Mouse (Mus musculus) intestine, embryonic 14.5 days (tissue): Measurements from ENCODE around the gene Ccdc54. TPM values are rescaled to one million over a fixed set of nuclear protein-coding genes. Genes with fewer than 3 reads are reported as not detected.

ENCODE experiments used
- ATAC-seq: fragments of 200-750 bp; cut with Nextera tagmentation; replicated peaks from 2 replicates; pipeline ENCODE4 v1.8.0; 2017; ENCODE audit warnings: low read depth, moderate number of reproducible peaks, moderate TSS enrichment, moderate library complexity; ENCODE audit not compliant: low FRiP score, low TSS enrichment
- DNase-seq: peaks from one replicate; pipeline ENCODE4 v3.0.0-alpha.2; 2018; ENCODE audit warnings: low spot score
- H3K27ac ChIP-seq: fragments of 300-500 bp; sonication (generic); 2 replicates; pipeline ENCODE4 v1.5.1; 2014; ENCODE audit warnings: low read depth, mild to moderate bottlenecking, control low read depth
- H3K27me3 ChIP-seq: fragments of 300-500 bp; sonication (generic); replicated peaks from 2 replicates; pipeline ENCODE4 v1.6.1; 2014; ENCODE audit warnings: low read length, control low read depth; ENCODE audit not compliant: control insufficient read depth, insufficient read depth
- H3K36me3 ChIP-seq: fragments of 300-500 bp; sonication (generic); 2 replicates; pipeline ENCODE4 v1.6.1; 2014; ENCODE audit warnings: low read length, control low read depth; ENCODE audit not compliant: control insufficient read depth, insufficient read depth
- H3K4me1 ChIP-seq: fragments of 300-500 bp; sonication (generic); replicated peaks from 2 replicates; pipeline ENCODE4 v1.6.1; 2014; ENCODE audit warnings: low read length, control low read depth, mixed read lengths; ENCODE audit not compliant: control insufficient read depth, insufficient read depth
- H3K4me2 ChIP-seq: fragments of 300-500 bp; sonication (generic); 2 replicates; pipeline ENCODE4 v1.6.1; 2014; ENCODE audit warnings: low read length
- H3K4me3 ChIP-seq: fragments of 300-500 bp; sonication (generic); 2 replicates; pipeline ENCODE4 v1.5.1; 2014; ENCODE audit warnings: low read depth, low read length, control low read depth, mixed read lengths
- H3K9ac ChIP-seq: fragments of 300-500 bp; sonication (generic); 2 replicates; pipeline ENCODE4 v1.6.1; 2014; ENCODE audit warnings: mild to moderate bottlenecking, low read length
- H3K9me3 ChIP-seq: fragments of 300-500 bp; sonication (generic); 2 replicates; pipeline ENCODE4 v1.6.1; 2016; ENCODE audit warnings: low read length, control low read depth; ENCODE audit not compliant: control insufficient read depth
- WGBS: fragments of 180-500 bp; shearing (Covaris S2); extraction: QIAGEN DNeasy Blood & Tissue Kit; methylation state at CpG from one replicate; pipeline ENCODE4 v1.1.7; 2014; 5-methylcytosine and 5-hydroxymethylcytosine counted together
- polyA plus RNA-seq: library from polyadenylated mRNA; unstranded; fragments of >200 nt; fragmentation: Nextera tagmentation; extraction: Ambion mirVana; gene quantifications from 2 replicates; pipeline ENCODE4 v1.2.1, GENCODE M21; 2014

Ccdc54 gene
- polyA plus RNA-seq, 1 experiment from 2014 or later, result not detected

- no peak for ATAC-seq
- no peak overlapping the region for H3K4me2 ChIP-seq
- 24% methylated on average over 6 of the region's 6 CpGs for WGBS
These were observed 5.7 kb upstream of the Ccdc54 start for GRCm38 (mm10) chr16:50596679-50597078.

GRCm38 (mm10) chr16:50596171-50596570 lies 5.2 kb upstream of the Ccdc54 start:
- Histone ChIP-seq H3K4me1 (no peaks in the 10 kb centered on the region; the same call in 1 of the 2 replicates), H3K36me3 (no peaks in the 10 kb centered on the region), H3K27ac (no peak overlapping the region), H3K27me3 (no peaks in the 10 kb centered on the region), H3K9me3 (no peaks in the 10 kb centered on the region), H3K9ac (no peak overlapping the region), H3K4me3 (no peak overlapping the region), H3K4me2 (no peak overlapping the region)
- ATAC-seq (no peak), DNase-seq (no peak)
- WGBS, result 38% methylated on average over 4 of the region's 4 CpGs

More at GRCm38 (mm10) chr16:50596679-50597078, 5.7 kb upstream of the Ccdc54 start:
- no peak overlapping the region for H3K4me3 ChIP-seq
- no peaks in the 10 kb centered on the region; the same call in 1 of the 2 replicates for H3K4me1 ChIP-seq
- no peaks in the 10 kb centered on the region for H3K9me3 ChIP-seq
- no peaks in the 10 kb centered on the region for H3K27me3 ChIP-seq
- no peak for DNase-seq
- H3K36me3 ChIP-seq, result no peaks in the 10 kb centered on the region
- no peak overlapping the region for H3K9ac ChIP-seq
- H3K27ac ChIP-seq, result no peak overlapping the region

- no peak overlapping the region for H3K27ac ChIP-seq
- H3K4me2 ChIP-seq, result no peak overlapping the region
- no peaks in the 10 kb centered on the region for H3K27me3 ChIP-seq
- no peak for DNase-seq
- no peaks in the 10 kb centered on the region for H3K9me3 ChIP-seq
- H3K4me3 ChIP-seq, result no peak overlapping the region
- ATAC-seq, result no peak
- no peak overlapping the region for H3K9ac ChIP-seq
- H3K36me3 ChIP-seq, result no peaks in the 10 kb centered on the region
- 79% methylated on average over 1 of the region's 1 CpGs for WGBS
- H3K4me1 ChIP-seq, result no peaks in the 10 kb centered on the region; the same call in 1 of the 2 replicates
These were observed 3.9 kb upstream of the Ccdc54 start for GRCm38 (mm10) chr16:50594876-50595275.

- Histone ChIP-seq H3K4me2 (no peak overlapping the region), H3K27me3 (no peaks in the 10 kb centered on the region), H3K9me3 (no peaks in the 10 kb centered on the region), H3K9ac (no peak overlapping the region), H3K36me3 (no peaks in the 10 kb centered on the region), H3K4me3 (no peak overlapping the region), H3K4me1 (no peaks in the 10 kb centered on the region; the same call in 1 of the 2 replicates), H3K27ac (no peak overlapping the region)
- DNase-seq, result no peak
- WGBS, result 81% methylated on average over 11 of the region's 11 CpGs
- ATAC-seq, result no peak
These were observed 2.4 kb upstream of the Ccdc54 start for GRCm38 (mm10) chr16:50593361-50593760.

- DNase-seq, result no peak
- Histone ChIP-seq H3K36me3 (no peaks in the 10 kb centered on the region), H3K27ac (no peak overlapping the region), H3K4me3 (no peak overlapping the region), H3K4me2 (no peak overlapping the region), H3K9ac (no peak overlapping the region), H3K27me3 (no peaks in the 10 kb centered on the region), H3K4me1 (no peaks in the 10 kb centered on the region), H3K9me3 (no peaks in the 10 kb centered on the region)
- 68% methylated on average over 11 of the region's 11 CpGs for WGBS
- ATAC-seq, result no peak
These were observed 1.3 kb downstream of the Ccdc54 start for GRCm38 (mm10) chr16:50589574-50590151.

- Histone ChIP-seq H3K4me3 (no peak overlapping the region), H3K27ac (no peak overlapping the region), H3K4me2 (no peak overlapping the region), H3K27me3 (no peaks in the 10 kb centered on the region), H3K4me1 (no peaks in the 10 kb centered on the region), H3K36me3 (no peaks in the 10 kb centered on the region), H3K9me3 (no peaks in the 10 kb centered on the region), H3K9ac (no peak overlapping the region)
- ATAC-seq (no peak), DNase-seq (no peak)
- 69% methylated on average over 1 of the region's 1 CpGs for WGBS
These were observed 2.8 kb downstream of the Ccdc54 start for GRCm38 (mm10) chr16:50588191-50588590.

- no peaks in the 10 kb centered on the region for H3K9me3 ChIP-seq
- DNase-seq, result no peak
- no peaks in the 10 kb centered on the region for H3K27me3 ChIP-seq
- ATAC-seq, result no peak
- no peak overlapping the region for H3K4me3 ChIP-seq
- no peaks in the 10 kb centered on the region for H3K36me3 ChIP-seq
- 92% methylated on average over 7 of the region's 7 CpGs for WGBS
- H3K9ac ChIP-seq, result no peak overlapping the region
- H3K27ac ChIP-seq, result no peak overlapping the region
- no peak overlapping the region for H3K4me2 ChIP-seq
- H3K4me1 ChIP-seq, result no peaks in the 10 kb centered on the region
These were observed 3.8 kb downstream of the Ccdc54 start for GRCm38 (mm10) chr16:50587139-50587538.

- ATAC-seq (no peak), DNase-seq (no peak)
- 77% methylated on average over 6 of the region's 6 CpGs for WGBS
- Histone ChIP-seq H3K9ac (no peak overlapping the region), H3K27ac (no peak overlapping the region), H3K4me1 (no peaks in the 10 kb centered on the region), H3K36me3 (no peaks in the 10 kb centered on the region), H3K9me3 (no peaks in the 10 kb centered on the region), H3K27me3 (no peaks in the 10 kb centered on the region), H3K4me2 (no peak overlapping the region), H3K4me3 (no peak overlapping the region)
These were observed 12.6 kb downstream of the Ccdc54 start for GRCm38 (mm10) chr16:50578361-50578760.

- H3K9ac ChIP-seq, result no peak overlapping the region
- H3K36me3 ChIP-seq, result no peaks in the 10 kb centered on the region
- H3K4me3 ChIP-seq, result no peak overlapping the region
- WGBS, result 61% methylated on average over 13 of the region's 13 CpGs
- no peaks in the 10 kb centered on the region for H3K27me3 ChIP-seq
- peaks cover 4% of the 10 kb centered on the region; the same call in 1 of the 2 replicates for H3K4me1 ChIP-seq
- ATAC-seq (no peak), DNase-seq (no peak)
- no peaks in the 10 kb centered on the region for H3K9me3 ChIP-seq
- no peak overlapping the region for H3K27ac ChIP-seq
- H3K4me2 ChIP-seq, result no peak overlapping the region
These were observed 18.4 kb downstream of the Ccdc54 start for GRCm38 (mm10) chr16:50572557-50572956.
